Mouse (Mus musculus) layer of hippocampus, postnatal 36 days (tissue): Measurements from ENCODE around the gene Gm14632. TPM values are rescaled to one million over a fixed set of nuclear protein-coding genes. Genes with fewer than 3 reads are reported as not detected.
"Not testable (repeated sequence)": the region's sequence is repeated elsewhere in the genome, so short reads cannot be mapped to it uniquely, and the experiment has no call there.

Source experiments
- DNase-seq, 2 experiments: peaks; one replicate each; pipeline ENCODE4 v3.0.0; 2022
- total RNA-seq, 2 experiments: library from RNA; stranded (reverse); gene quantifications; 2 replicates each; pipeline ENCODE4 v1.2.3; 2021

Gene Gm14632
- total RNA-seq, result not detected

GRCm38 (mm10) chrX:30329472-30329871 is at the start of gene Gm14632:
Gene Gm14632 (plus strand): TSS chrX:30329772.
- DNase-seq, result not testable (repeated sequence)
